Mouse (Mus musculus) liver, postnatal 0 days (tissue): Measurements from ENCODE around the gene Cope. TPM values are rescaled to one million over a fixed set of nuclear protein-coding genes. Genes with fewer than 3 reads are reported as not detected.

Experiments used
- ATAC-seq: fragments of 200-750 bp; cut with Nextera tagmentation; 2 replicates; pipeline ENCODE4 v1.8.0; 2017; ENCODE audit warnings: mild to moderate bottlenecking, moderate library complexity
- DNase-seq: peaks from one replicate; pipeline ENCODE4 v3.0.0-alpha.2; 2016
- H3K27ac ChIP-seq: fragments of 300-500 bp; sonication (generic); 2 replicates; pipeline ENCODE4 v1.5.1; 2014; ENCODE audit warnings: antibody characterized with exemption, moderate library complexity, mild to moderate bottlenecking, low read depth
- H3K27me3 ChIP-seq: fragments of 300-500 bp; sonication (generic); 2 replicates; pipeline ENCODE4 v1.6.1; 2014; ENCODE audit warnings: low read length, control low read depth, mixed read lengths; ENCODE audit not compliant: insufficient read depth
- H3K36me3 ChIP-seq: fragments of 300-500 bp; sonication (generic); replicated peaks from 2 replicates; pipeline ENCODE4 v1.6.1; 2014; ENCODE audit warnings: mild to moderate bottlenecking, control low read depth, low read length, moderate library complexity, mixed read lengths; ENCODE audit not compliant: insufficient read depth
- H3K4me1 ChIP-seq: fragments of 300-500 bp; sonication (generic); 2 replicates; pipeline ENCODE4 v1.6.1; 2014; ENCODE audit warnings: antibody characterized with exemption, mild to moderate bottlenecking, control low read depth; ENCODE audit not compliant: insufficient read depth
- H3K4me2 ChIP-seq: fragments of 300-500 bp; sonication (generic); 2 replicates; pipeline ENCODE4 v1.6.1; 2014; ENCODE audit warnings: low read depth, mild to moderate bottlenecking, low read length, moderate library complexity, mixed read lengths
- H3K4me3 ChIP-seq: fragments of 300-500 bp; sonication (generic); 2 replicates; pipeline ENCODE4 v1.5.1; 2014; ENCODE audit warnings: low read depth, low read length
- H3K9ac ChIP-seq: fragments of 300-500 bp; sonication (generic); replicated peaks from 2 replicates; pipeline ENCODE4 v1.6.1; 2014; ENCODE audit warnings: mild to moderate bottlenecking, moderate library complexity
- H3K9me3 ChIP-seq: fragments of 300-500 bp; sonication (generic); 2 replicates; pipeline ENCODE4 v1.6.1; 2016; ENCODE audit warnings: mild to moderate bottlenecking, control low read depth, low read length, mixed read lengths
- CTCF ChIP-seq: sonication (generic); IDR thresholded peaks from 2 replicates; pipeline ENCODE4 v1.5.1; 2016; ENCODE audit warnings: antibody characterized with exemption, low read depth
- EP300 ChIP-seq: IDR thresholded peaks from 2 replicates; pipeline ENCODE4 v1.6.1; 2016; ENCODE audit warnings: antibody characterized with exemption, low read depth, mild to moderate bottlenecking
- WGBS: fragments of 180-500 bp; shearing (Covaris S2); extraction: QIAGEN DNeasy Blood & Tissue Kit; methylation state at CpG from one replicate; pipeline ENCODE4 v1.1.7; 2014; ENCODE audit not compliant: insufficient replicate concordance; 5-methylcytosine and 5-hydroxymethylcytosine counted together
- polyA plus RNA-seq: library from polyadenylated mRNA; unstranded; fragments of >200 nt; fragmentation: Nextera tagmentation; extraction: Ambion mirVana; gene quantifications from 2 replicates; pipeline ENCODE4 v1.2.1, GENCODE M21; 2015

Gene Cope
- polyA plus RNA-seq: 162 and 171 TPM in 2 replicates

DNA sequence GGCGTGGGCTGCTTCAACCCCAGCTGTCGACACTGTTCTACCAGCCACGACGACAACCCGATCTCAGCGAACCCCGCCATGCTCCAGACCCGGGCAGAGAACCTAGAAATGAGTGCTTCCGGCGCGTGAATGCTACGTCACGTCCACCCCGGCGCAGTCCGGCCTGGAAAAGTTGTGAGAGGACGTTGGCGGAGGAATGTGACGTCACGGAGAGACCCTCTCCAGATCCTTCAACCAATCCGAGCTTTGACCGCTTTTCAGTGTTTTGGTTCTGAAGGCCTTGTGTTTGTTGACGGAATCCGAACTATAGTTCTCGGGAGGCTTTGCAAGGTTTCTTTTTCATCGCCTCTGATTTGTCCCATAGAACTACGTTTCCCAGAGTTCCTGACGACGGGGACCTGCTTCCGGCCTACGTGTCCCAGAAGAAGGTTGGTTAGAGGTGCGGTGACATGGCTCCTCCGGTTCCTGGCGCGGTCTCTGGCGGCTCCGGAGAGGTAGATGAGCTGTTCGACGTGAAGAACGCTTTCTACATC is at the start of gene Cope, which contains the start of gene Ddx49:
Cope (plus strand) TSS at position 161 of the 533 bp plus-strand sequence.
Ddx49 (minus strand) TSS at position 132 of the 533 bp plus-strand sequence.
- peaks cover 21% of the 10 kb centered on the region for H3K4me1 ChIP-seq
- peaks cover 37% of the 10 kb centered on the region for H3K36me3 ChIP-seq
- no peaks in the 10 kb centered on the region for H3K9me3 ChIP-seq
- ATAC-seq (peak; percentile 95), DNase-seq (peak; percentile 94)
- H3K27me3 ChIP-seq: no peaks in the 10 kb centered on the region
- TF ChIP-seq CTCF: no peak
- peak; percentile 64 for TF ChIP-seq EP300
- under 1% methylated on average over 40 of the region's 40 CpGs for WGBS
- H3K9ac ChIP-seq: peak within 1 kb of the TSS; percentile 84
- H3K27ac ChIP-seq: peak within 1 kb of the TSS; percentile 68
- peak within 1 kb of the TSS; percentile 85 for H3K4me3 ChIP-seq
- H3K4me2 ChIP-seq: peak within 1 kb of the TSS; percentile 90

DNA sequence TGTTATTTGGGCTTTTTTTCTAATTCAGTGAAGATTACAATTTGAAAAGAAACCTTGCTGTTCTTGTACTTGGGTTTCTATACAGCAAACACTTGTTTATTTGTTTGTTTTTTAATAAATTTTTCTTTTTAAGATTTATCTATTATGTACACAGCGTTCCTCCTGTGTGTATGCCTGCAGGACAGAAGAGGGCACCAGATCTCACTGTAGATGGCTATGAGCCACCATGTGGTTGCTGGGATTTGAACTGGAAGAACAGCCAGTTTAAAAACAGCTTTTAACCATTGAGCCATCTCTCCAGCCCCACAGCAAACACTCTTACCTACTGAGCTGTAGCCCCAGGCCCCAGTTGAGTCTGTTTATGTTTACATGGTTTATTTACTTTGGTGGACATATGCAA is 47.7 kb upstream of the Cope start:
- ATAC-seq (no peak), DNase-seq (no peak)
- H3K27me3 ChIP-seq: no peaks in the 10 kb centered on the region
- no peak overlapping the region for H3K27ac ChIP-seq
- no peak overlapping the region for H3K9ac ChIP-seq
- TF ChIP-seq CTCF (peak; percentile 37; the same call in 1 of the 2 replicates), EP300 (no peak)
- peaks cover 7% of the 10 kb centered on the region; the same call in 1 of the 2 replicates for H3K4me1 ChIP-seq
- 73% methylated on average over 1 of the region's 1 CpGs for WGBS
- H3K9me3 ChIP-seq: no peaks in the 10 kb centered on the region
- peaks cover 86% of the 10 kb centered on the region for H3K36me3 ChIP-seq
- no peak overlapping the region for H3K4me3 ChIP-seq
- no peak overlapping the region for H3K4me2 ChIP-seq

DNA sequence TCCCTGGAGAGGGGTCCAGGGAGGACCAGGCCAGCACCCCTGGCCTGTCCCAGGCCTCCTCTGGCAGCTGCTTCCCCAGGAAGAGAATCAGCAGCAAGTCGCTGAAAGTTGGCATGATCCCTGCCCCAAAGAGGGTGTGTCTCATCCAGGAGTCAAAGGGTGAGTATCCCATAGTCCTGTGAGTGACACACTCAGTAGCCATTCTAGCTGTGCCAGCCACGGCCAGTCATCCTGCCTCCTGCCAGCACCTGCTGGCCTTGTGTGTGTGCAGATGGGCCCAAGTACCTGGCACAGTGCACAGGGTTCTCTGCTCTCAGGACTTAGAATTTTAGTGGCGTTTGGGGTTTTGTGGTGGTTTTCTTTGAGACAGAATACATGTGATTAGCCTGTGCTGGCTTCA is 44.9 kb upstream of the Cope start:
- no peak for DNase-seq
- Histone ChIP-seq H3K27me3 (no peaks in the 10 kb centered on the region), H3K4me3 (no peak overlapping the region), H3K36me3 (peaks cover 80% of the 10 kb centered on the region), H3K27ac (no peak overlapping the region), H3K9ac (no peak overlapping the region), H3K4me1 (peaks cover 7% of the 10 kb centered on the region; the same call in 1 of the 2 replicates), H3K4me2 (no peak overlapping the region), H3K9me3 (no peaks in the 10 kb centered on the region)
- TF ChIP-seq CTCF (no peak), EP300 (no peak)
- WGBS: 91% methylated on average over 3 of the region's 3 CpGs
- no peak for ATAC-seq

GRCm38 (mm10) chr8:70258600-70258999 is 43.7 kb upstream of the Cope start:
- Histone ChIP-seq H3K4me1 (peaks cover 7% of the 10 kb centered on the region; the same call in 1 of the 2 replicates), H3K36me3 (peaks cover 80% of the 10 kb centered on the region), H3K4me3 (no peak overlapping the region), H3K27me3 (no peaks in the 10 kb centered on the region), H3K27ac (peak overlapping the region; percentile 62; the same call in 1 of the 2 replicates), H3K9me3 (no peaks in the 10 kb centered on the region), H3K4me2 (no peak overlapping the region), H3K9ac (no peak overlapping the region)
- TF ChIP-seq CTCF (no peak), EP300 (no peak)
- WGBS: 66% methylated on average over 5 of the region's 5 CpGs
- ATAC-seq (peak; percentile 70), DNase-seq (no peak)

GRCm38 (mm10) chr8:70259043-70259442 is 43.3 kb upstream of the Cope start:
- no peaks in the 10 kb centered on the region for H3K9me3 ChIP-seq
- TF ChIP-seq CTCF (no peak), EP300 (no peak)
- no peak overlapping the region for H3K4me2 ChIP-seq
- H3K27me3 ChIP-seq: no peaks in the 10 kb centered on the region
- H3K4me1 ChIP-seq: peaks cover 7% of the 10 kb centered on the region; the same call in 1 of the 2 replicates
- WGBS: 65% methylated on average over 2 of the region's 2 CpGs
- ATAC-seq (peak; percentile 84), DNase-seq (no peak)
- H3K4me3 ChIP-seq: no peak overlapping the region
- peak overlapping the region; percentile 62; the same call in 1 of the 2 replicates for H3K27ac ChIP-seq
- H3K36me3 ChIP-seq: peaks cover 80% of the 10 kb centered on the region
- H3K9ac ChIP-seq: no peak overlapping the region

DNA sequence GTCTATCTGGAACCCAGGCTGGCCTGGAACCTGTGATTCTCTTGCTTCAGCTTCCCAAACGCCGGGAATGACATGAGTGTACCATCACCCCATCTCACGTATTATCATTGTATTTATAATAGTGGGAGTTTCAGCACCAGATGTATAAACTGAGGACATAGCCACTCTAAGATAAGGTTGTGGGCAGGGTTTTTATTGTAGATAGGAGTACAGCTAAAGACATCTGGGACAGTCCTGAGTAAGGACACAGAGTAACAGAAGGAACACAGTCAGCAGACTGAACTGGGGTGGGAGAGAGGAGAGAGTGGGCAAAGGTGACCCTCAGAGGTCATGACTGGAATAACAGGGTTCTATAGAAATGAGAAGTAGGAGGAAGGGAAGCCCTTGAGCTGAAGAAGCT is 34.6 kb upstream of the Cope start:
- WGBS: 34% methylated on average over 3 of the region's 3 CpGs
- TF ChIP-seq EP300 (0 out of 2 replicates have a peak, but pooled peaks have one; percentile 39), CTCF (no peak)

More for the DNA sequence above, 34.6 kb upstream of the Cope start:
- Histone ChIP-seq H3K9ac (no peak overlapping the region), H3K27ac (no peak overlapping the region), H3K36me3 (peaks cover 19% of the 10 kb centered on the region), H3K27me3 (no peaks in the 10 kb centered on the region), H3K4me1 (peaks cover 18% of the 10 kb centered on the region), H3K4me3 (no peak overlapping the region), H3K4me2 (no peak overlapping the region), H3K9me3 (no peaks in the 10 kb centered on the region)
- DNase-seq (no peak), ATAC-seq (peak; percentile 50)
